Mouse (Mus musculus) liver, embryonic 13.5 days (tissue): Measurements from ENCODE around the gene Ormdl3. TPM values are rescaled to one million over a fixed set of nuclear protein-coding genes. Genes with fewer than 3 reads are reported as not detected.

Source experiments
- ATAC-seq: fragments of 200-750 bp; cut with Nextera tagmentation; 2 replicates; pipeline ENCODE4 v1.8.0; 2017; ENCODE audit warnings: low read depth, mild to moderate bottlenecking, moderate number of reproducible peaks, moderate library complexity
- DNase-seq: peaks from one replicate; pipeline ENCODE4 v3.0.0; 2022
- H3K27ac ChIP-seq: fragments of 300-500 bp; sonication (generic); 2 replicates; pipeline ENCODE4 v1.5.1; 2015; ENCODE audit warnings: moderate library complexity, mild to moderate bottlenecking, inconsistent platforms
- H3K27me3 ChIP-seq: fragments of 300-500 bp; sonication (generic); 2 replicates; pipeline ENCODE4 v1.6.1; 2015; ENCODE audit warnings: mild to moderate bottlenecking, inconsistent platforms
- H3K36me3 ChIP-seq: fragments of 300-500 bp; sonication (generic); 2 replicates; pipeline ENCODE4 v1.6.1; 2015; ENCODE audit warnings: mild to moderate bottlenecking, inconsistent platforms
- H3K4me1 ChIP-seq: fragments of 300-500 bp; sonication (generic); replicated peaks from 2 replicates; pipeline ENCODE4 v1.6.1; 2015; ENCODE audit warnings: inconsistent platforms
- H3K4me2 ChIP-seq: fragments of 300-500 bp; sonication (generic); 2 replicates; pipeline ENCODE4 v1.6.1; 2015; ENCODE audit warnings: inconsistent platforms, mild to moderate bottlenecking, moderate library complexity
- H3K4me3 ChIP-seq: fragments of 300-500 bp; sonication (generic); replicated peaks from 2 replicates; pipeline ENCODE4 v1.5.1; 2015; ENCODE audit warnings: mild to moderate bottlenecking, inconsistent platforms
- H3K9ac ChIP-seq: fragments of 300-500 bp; sonication (generic); 2 replicates; pipeline ENCODE4 v1.6.1; 2015; ENCODE audit warnings: mild to moderate bottlenecking, inconsistent platforms
- H3K9me3 ChIP-seq: fragments of 300-500 bp; sonication (generic); replicated peaks from 2 replicates; pipeline ENCODE4 v1.6.1; 2016; ENCODE audit warnings: inconsistent platforms
- WGBS: fragments of 180-500 bp; shearing (Covaris S2); methylation state at CpG from one replicate; pipeline ENCODE4 v1.1.7; 2015; ENCODE audit not compliant: insufficient replicate concordance; 5-methylcytosine and 5-hydroxymethylcytosine counted together
- polyA plus RNA-seq: library from polyadenylated mRNA; unstranded; fragments of >200 nt; fragmentation: Nextera tagmentation; extraction: Ambion mirVana; gene quantifications from 2 replicates; pipeline ENCODE4 v1.2.1, GENCODE M21; 2015

The Ormdl3 gene
- polyA plus RNA-seq, 1 experiment from 2014 or later: 41.7 TPM

DNA sequence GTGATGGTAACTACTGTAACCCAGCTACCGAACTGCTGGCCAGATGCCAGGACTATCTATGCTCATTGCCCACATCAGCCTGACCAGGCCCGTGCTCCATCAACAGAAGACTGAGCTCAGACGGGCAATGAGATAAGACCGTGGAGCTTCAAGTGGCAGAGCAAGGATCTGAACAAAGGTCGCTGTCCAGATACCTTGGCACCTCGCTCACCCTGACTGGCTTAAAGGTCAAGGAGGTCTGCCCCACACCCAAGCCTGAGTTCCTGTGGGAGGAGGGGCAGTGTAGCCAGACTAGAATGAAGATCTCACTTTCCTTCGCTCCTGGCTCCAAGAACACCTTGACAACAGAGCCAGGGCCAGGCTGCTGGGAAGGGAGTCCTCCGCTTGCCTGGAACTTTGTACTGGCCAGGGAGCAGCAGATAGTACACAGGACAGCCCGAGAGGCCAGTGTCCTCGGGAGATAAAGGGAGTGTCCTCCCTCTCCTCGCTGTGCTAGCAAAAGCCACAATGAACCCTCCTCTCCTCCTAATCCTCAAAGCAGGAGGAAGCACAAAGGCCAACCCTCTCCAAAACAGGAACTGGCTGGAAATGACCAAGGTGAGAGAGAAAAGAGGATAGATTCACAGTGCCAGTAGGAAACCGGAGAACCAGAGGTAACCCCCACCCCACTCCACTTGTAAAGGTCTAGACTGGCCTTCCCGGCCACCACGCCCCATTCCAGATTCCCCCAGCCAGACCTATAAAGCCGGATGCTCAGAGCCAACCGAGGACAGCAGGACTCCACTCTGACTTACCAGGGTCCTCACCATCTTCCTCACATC, 6.7 kb downstream of the Ormdl3 start:
- H3K4me1 ChIP-seq: peaks cover 76% of the 10 kb centered on the region
- peaks cover 29% of the 10 kb centered on the region for H3K36me3 ChIP-seq
- H3K4me3 ChIP-seq: peak overlapping the region; percentile 90
- peak overlapping the region; percentile 85 for H3K4me2 ChIP-seq
- ATAC-seq (peak; percentile 77), DNase-seq (peak; percentile 75)
- H3K9ac ChIP-seq: peak overlapping the region; percentile 94
- H3K9me3 ChIP-seq: no peaks in the 10 kb centered on the region
- H3K27ac ChIP-seq: peak overlapping the region; percentile 100
- WGBS: 15% methylated on average over 16 of the region's 16 CpGs
- H3K27me3 ChIP-seq: no peaks in the 10 kb centered on the region

GRCm38 (mm10) chr11:98577776-98578175, 9.4 kb downstream of the Ormdl3 start:
- Histone ChIP-seq H3K27me3 (no peaks in the 10 kb centered on the region), H3K4me3 (no peak overlapping the region), H3K9me3 (no peaks in the 10 kb centered on the region), H3K9ac (no peak overlapping the region), H3K36me3 (peaks cover 21% of the 10 kb centered on the region), H3K27ac (peak overlapping the region; percentile 47), H3K4me2 (no peak overlapping the region), H3K4me1 (peaks cover 49% of the 10 kb centered on the region)
- WGBS: 71% methylated on average over 5 of the region's 5 CpGs
- ATAC-seq (no peak), DNase-seq (no peak)

GRCm38 (mm10) chr11:98569461-98569860, 17.7 kb downstream of the Ormdl3 start:
- H3K9ac ChIP-seq: no peak overlapping the region
- no peak for DNase-seq
- no peak overlapping the region for H3K27ac ChIP-seq
- no peak for ATAC-seq
- 0 out of 2 replicates have a peak, but pooled peaks cover 5% of the 10 kb centered on the region for H3K27me3 ChIP-seq
- H3K9me3 ChIP-seq: 0 out of 2 replicates have a peak, but pooled peaks cover 2% of the 10 kb centered on the region
- WGBS: 73% methylated on average over 6 of the region's 6 CpGs
- no peak overlapping the region for H3K4me3 ChIP-seq
- no peak overlapping the region for H3K4me2 ChIP-seq
- no peaks in the 10 kb centered on the region for H3K36me3 ChIP-seq
- H3K4me1 ChIP-seq: no peaks in the 10 kb centered on the region

DNA sequence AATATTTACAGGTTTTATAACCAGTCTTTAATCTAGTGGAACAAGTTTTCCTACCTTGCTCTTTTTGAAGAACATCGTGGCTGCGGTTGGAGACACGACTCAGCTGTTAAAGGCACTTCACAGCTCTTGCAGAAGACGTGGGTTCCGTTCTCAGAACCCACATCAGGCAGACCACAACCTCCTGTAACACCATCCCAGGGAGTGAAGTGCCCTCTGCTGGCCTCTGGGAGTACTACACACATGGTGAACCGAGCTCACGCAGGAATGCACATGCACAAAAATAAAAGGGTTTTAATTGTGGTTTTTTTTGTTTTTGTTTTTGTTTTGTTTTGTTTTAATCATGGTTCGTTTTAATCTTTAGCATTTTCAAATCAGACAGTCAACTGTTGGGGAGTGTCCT, 18.8 kb downstream of the Ormdl3 start:
- H3K4me2 ChIP-seq: no peak overlapping the region
- 76% methylated on average over 8 of the region's 8 CpGs for WGBS
- 0 out of 2 replicates have a peak, but pooled peaks cover 5% of the 10 kb centered on the region for H3K27me3 ChIP-seq
- DNase-seq (no peak), ATAC-seq (no peak)
- no peak overlapping the region for H3K9ac ChIP-seq
- no peak overlapping the region for H3K27ac ChIP-seq
- no peak overlapping the region for H3K4me3 ChIP-seq
- H3K4me1 ChIP-seq: no peaks in the 10 kb centered on the region
- H3K36me3 ChIP-seq: no peaks in the 10 kb centered on the region
- 0 out of 2 replicates have a peak, but pooled peaks cover 2% of the 10 kb centered on the region for H3K9me3 ChIP-seq

DNA sequence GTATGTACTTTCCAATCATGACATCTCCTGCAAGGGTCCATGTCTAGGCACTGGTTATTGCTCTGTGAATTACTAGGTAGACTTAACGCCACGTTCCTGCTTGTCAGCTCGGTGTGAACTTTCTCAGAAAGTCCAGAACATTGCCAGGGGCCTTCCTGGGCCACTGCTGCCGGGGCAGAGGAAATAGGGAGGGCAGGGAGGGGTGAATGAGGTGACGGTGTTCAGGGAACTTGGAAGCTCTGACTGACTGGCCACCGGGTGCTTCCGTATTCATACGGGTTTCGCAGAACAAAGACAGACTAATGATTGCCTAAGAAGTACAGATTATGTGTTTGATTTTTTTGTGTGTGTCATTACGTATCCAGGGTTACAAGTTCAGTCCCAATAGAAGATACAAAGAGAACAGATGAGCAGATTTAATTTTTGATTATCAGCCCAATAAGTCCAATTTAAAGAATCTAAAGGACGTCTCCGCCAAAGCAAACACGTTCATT, 23.2 kb downstream of the Ormdl3 start:
- ATAC-seq (no peak), DNase-seq (no peak)
- Histone ChIP-seq H3K4me2 (no peak overlapping the region), H3K9ac (no peak overlapping the region), H3K4me3 (no peak overlapping the region), H3K27ac (no peak overlapping the region), H3K36me3 (no peaks in the 10 kb centered on the region), H3K4me1 (no peaks in the 10 kb centered on the region), H3K27me3 (peaks cover 33% of the 10 kb centered on the region), H3K9me3 (0 out of 2 replicates have a peak, but pooled peaks cover 2% of the 10 kb centered on the region)
- WGBS: 64% methylated on average over 13 of the region's 13 CpGs

DNA sequence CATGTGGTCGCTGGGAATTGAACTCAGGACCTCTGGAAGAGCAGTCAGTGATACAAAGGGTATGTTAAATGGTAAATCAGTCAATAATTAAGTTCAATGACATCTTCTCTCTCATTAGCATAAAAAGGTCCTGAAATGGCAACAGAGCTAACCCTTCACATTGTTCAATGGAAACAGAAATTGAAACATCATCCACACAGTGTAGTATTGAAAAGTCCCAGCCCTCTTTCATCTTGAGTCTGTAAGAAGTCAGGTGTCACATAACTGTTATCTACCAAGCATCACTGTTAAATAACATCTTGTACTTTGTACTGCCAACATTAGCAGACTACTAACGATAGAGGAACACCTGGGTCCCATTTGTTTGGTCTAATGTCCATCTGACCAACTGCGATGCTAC, 24.1 kb downstream of the Ormdl3 start:
- ATAC-seq (no peak), DNase-seq (no peak)
- no peaks in the 10 kb centered on the region for H3K4me1 ChIP-seq
- no peak overlapping the region for H3K4me3 ChIP-seq
- H3K9ac ChIP-seq: no peak overlapping the region
- no peak overlapping the region for H3K4me2 ChIP-seq
- H3K9me3 ChIP-seq: no peaks in the 10 kb centered on the region
- H3K36me3 ChIP-seq: no peaks in the 10 kb centered on the region
- H3K27ac ChIP-seq: no peak overlapping the region
- H3K27me3 ChIP-seq: peaks cover 35% of the 10 kb centered on the region
- WGBS: 76% methylated on average over 3 of the region's 3 CpGs

GRCm38 (mm10) chr11:98560942-98561341, 26.2 kb downstream of the Ormdl3 start:
- H3K9me3 ChIP-seq: no peaks in the 10 kb centered on the region
- H3K4me2 ChIP-seq: no peak overlapping the region
- ATAC-seq (no peak), DNase-seq (no peak)
- no peak overlapping the region for H3K4me3 ChIP-seq
- H3K27ac ChIP-seq: no peak overlapping the region
- WGBS: 40% methylated on average over 7 of the region's 7 CpGs
- no peaks in the 10 kb centered on the region for H3K36me3 ChIP-seq
- no peaks in the 10 kb centered on the region for H3K4me1 ChIP-seq
- peaks cover 48% of the 10 kb centered on the region for H3K27me3 ChIP-seq
- H3K9ac ChIP-seq: no peak overlapping the region

- no peak overlapping the region for H3K4me2 ChIP-seq
- WGBS: 64% methylated on average over 12 of the region's 12 CpGs
- H3K9me3 ChIP-seq: no peaks in the 10 kb centered on the region
- H3K4me1 ChIP-seq: peaks cover 13% of the 10 kb centered on the region
- ATAC-seq (no peak), DNase-seq (no peak)
- no peak overlapping the region for H3K27ac ChIP-seq
- no peaks in the 10 kb centered on the region for H3K36me3 ChIP-seq
- no peak overlapping the region for H3K4me3 ChIP-seq
- H3K9ac ChIP-seq: no peak overlapping the region
- H3K27me3 ChIP-seq: peaks cover 31% of the 10 kb centered on the region
These were observed 32.0 kb downstream of the Ormdl3 start for GRCm38 (mm10) chr11:98555124-98555700.

DNA sequence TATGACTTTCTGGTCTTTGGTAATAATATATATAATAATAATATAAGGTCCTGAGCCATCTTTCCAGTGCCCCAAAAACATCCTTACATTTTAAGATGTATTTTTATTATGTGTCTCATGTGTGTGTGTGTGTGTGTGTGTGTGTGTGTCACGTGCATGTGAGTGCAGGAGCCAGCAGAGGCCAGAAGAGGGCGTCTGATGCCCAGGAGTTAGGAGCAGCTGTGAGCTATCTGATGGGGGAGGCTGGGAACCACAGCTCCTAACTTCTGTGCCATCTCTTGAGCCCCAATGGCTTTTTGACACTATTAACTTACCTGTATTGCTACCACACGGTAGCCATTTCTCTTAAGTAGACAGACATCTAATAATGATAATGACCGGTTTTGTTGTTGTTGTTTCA, 33.2 kb downstream of the Ormdl3 start:
- ATAC-seq: no peak
- WGBS: 79% methylated on average over 4 of the region's 4 CpGs
- DNase-seq: no peak
- H3K27me3 ChIP-seq: peaks cover 33% of the 10 kb centered on the region
- H3K4me2 ChIP-seq: no peak overlapping the region
- no peak overlapping the region for H3K9ac ChIP-seq
- H3K36me3 ChIP-seq: no peaks in the 10 kb centered on the region
- no peak overlapping the region for H3K27ac ChIP-seq
- H3K9me3 ChIP-seq: no peaks in the 10 kb centered on the region
- H3K4me1 ChIP-seq: peaks cover 15% of the 10 kb centered on the region
- no peak overlapping the region for H3K4me3 ChIP-seq

DNA sequence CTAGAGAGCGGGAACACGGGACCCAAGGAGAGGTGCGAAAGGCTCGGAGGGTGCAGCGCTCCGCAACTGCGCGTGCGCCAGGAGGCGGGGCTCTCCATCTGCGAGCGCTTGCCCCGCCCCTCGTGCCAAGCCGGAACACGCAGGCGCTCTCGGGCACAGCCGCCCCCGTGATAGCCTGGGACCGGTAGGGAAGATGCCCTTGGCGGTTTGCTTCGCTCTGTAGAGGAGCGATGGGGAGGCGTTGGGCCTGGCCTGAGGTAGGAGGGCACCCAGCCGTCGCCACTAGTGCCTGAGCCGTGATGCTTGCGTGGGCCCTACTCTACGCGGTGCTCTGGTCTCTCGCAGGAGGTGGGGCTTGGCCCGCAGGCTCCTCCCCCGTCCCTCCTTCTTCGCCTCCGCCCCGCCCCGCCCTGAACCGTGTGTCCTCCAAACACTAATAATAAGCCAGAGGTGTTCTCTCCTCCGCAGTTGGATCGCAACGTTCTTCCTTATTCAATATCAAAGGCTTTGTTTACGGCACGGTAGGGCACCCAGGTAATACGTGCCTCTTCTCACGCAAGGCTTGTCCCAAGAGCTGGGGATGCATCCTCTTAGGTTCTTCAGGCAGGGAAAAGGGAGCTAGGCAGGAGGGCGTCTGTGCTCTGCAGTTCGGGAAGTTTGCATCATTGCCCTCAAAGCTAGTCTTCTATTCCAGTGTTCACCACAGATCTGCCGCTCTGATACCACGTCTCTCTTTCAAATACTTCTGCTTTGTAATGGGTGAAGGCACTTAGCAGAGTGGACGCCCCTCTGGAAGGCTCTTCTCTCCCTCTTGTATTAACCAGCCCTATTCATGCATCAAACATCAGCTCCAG, 36.0 kb downstream of the Ormdl3 start, which contains the start of gene Zpbp2:
TSS of gene Zpbp2 (plus strand) at position 123 of the 854 bp plus-strand sequence.
- Histone ChIP-seq H3K27me3 (peaks cover 47% of the 10 kb centered on the region), H3K9me3 (no peaks in the 10 kb centered on the region), H3K36me3 (no peaks in the 10 kb centered on the region), H3K4me1 (peaks cover 15% of the 10 kb centered on the region), H3K27ac (peak within 1 kb of the TSS; percentile 82), H3K9ac (peak within 1 kb of the TSS; percentile 74), H3K4me3 (peak within 1 kb of the TSS; percentile 76), H3K4me2 (peak within 1 kb of the TSS; percentile 75)
- ATAC-seq (peak; percentile 98), DNase-seq (peak; percentile 91)
- WGBS: under 1% methylated on average over 51 of the region's 51 CpGs
